Mouse (Mus musculus) heart, embryonic 12.5 days (tissue): Measurements from ENCODE around the gene Vstm5. TPM values are rescaled to one million over a fixed set of nuclear protein-coding genes. Genes with fewer than 3 reads are reported as not detected.

Experiments
- ATAC-seq: fragments of 200-750 bp; cut with Nextera tagmentation; 2 replicates; pipeline ENCODE4 v1.8.0; 2017; ENCODE audit warnings: moderate TSS enrichment, moderate library complexity; ENCODE audit not compliant: insufficient number of reproducible peaks, low FRiP score
- H3K27ac ChIP-seq: fragments of 300-500 bp; sonication (generic); 2 replicates; pipeline ENCODE4 v1.5.1; 2016; ENCODE audit warnings: mild to moderate bottlenecking, moderate library complexity; ENCODE audit not compliant: poor library complexity, severe bottlenecking
- H3K27me3 ChIP-seq: fragments of 300-500 bp; sonication (generic); replicated peaks from 2 replicates; pipeline ENCODE4 v1.6.1; 2016; ENCODE audit warnings: mild to moderate bottlenecking, moderate library complexity
- H3K36me3 ChIP-seq: fragments of 300-500 bp; sonication (generic); 2 replicates; pipeline ENCODE4 v1.6.1; 2016; ENCODE audit warnings: mild to moderate bottlenecking, moderate library complexity
- H3K4me1 ChIP-seq: fragments of 300-500 bp; sonication (generic); replicated peaks from 2 replicates; pipeline ENCODE4 v1.6.1; 2016; ENCODE audit warnings: mild to moderate bottlenecking
- H3K4me2 ChIP-seq: fragments of 300-500 bp; sonication (generic); 2 replicates; pipeline ENCODE4 v1.6.1; 2016; ENCODE audit warnings: mild to moderate bottlenecking, moderate library complexity
- H3K4me3 ChIP-seq: fragments of 300-500 bp; sonication (generic); 2 replicates; pipeline ENCODE4 v1.5.1; 2016; ENCODE audit warnings: mild to moderate bottlenecking
- H3K9ac ChIP-seq: fragments of 300-500 bp; sonication (generic); 2 replicates; pipeline ENCODE4 v1.6.1; 2016; ENCODE audit warnings: mild to moderate bottlenecking, moderate library complexity
- H3K9me3 ChIP-seq: fragments of 300-500 bp; sonication (generic); replicated peaks from 2 replicates; pipeline ENCODE4 v1.6.1; 2016; ENCODE audit warnings: mild to moderate bottlenecking, moderate library complexity
- WGBS: fragments of 180-500 bp; shearing (Covaris S2); methylation state at CpG from one replicate; pipeline ENCODE4 v1.1.7; 2016; 5-methylcytosine and 5-hydroxymethylcytosine counted together
- polyA plus RNA-seq: library from polyadenylated mRNA; unstranded; fragments of >200 nt; fragmentation: Nextera tagmentation; extraction: Ambion mirVana; gene quantifications from 2 replicates; pipeline ENCODE4 v1.2.1, GENCODE M21; 2016

Gene Vstm5
- polyA plus RNA-seq, 1 experiment from 2014 or later, result 3.9 TPM

- H3K9me3 ChIP-seq, result no peaks in the 10 kb centered on the region
- no peak overlapping the region for H3K27ac ChIP-seq
- no peaks in the 10 kb centered on the region for H3K4me1 ChIP-seq
- WGBS, result 94% methylated on average over 10 of the region's 10 CpGs
- peaks cover 81% of the 10 kb centered on the region for H3K36me3 ChIP-seq
- no peak overlapping the region for H3K9ac ChIP-seq
- H3K27me3 ChIP-seq, result no peaks in the 10 kb centered on the region
- no peak overlapping the region for H3K4me2 ChIP-seq
- H3K4me3 ChIP-seq, result no peak overlapping the region
- no peak for ATAC-seq
Measured at GRCm38 (mm10) chr9:15263487-15263886, 24.6 kb downstream of the Vstm5 start.

GRCm38 (mm10) chr9:15273981-15274380, 35.1 kb downstream of the Vstm5 start:
- Histone ChIP-seq H3K9ac (no peak overlapping the region), H3K27me3 (no peaks in the 10 kb centered on the region), H3K9me3 (no peaks in the 10 kb centered on the region), H3K27ac (no peak overlapping the region), H3K4me1 (peaks cover 12% of the 10 kb centered on the region), H3K36me3 (peaks cover 72% of the 10 kb centered on the region), H3K4me2 (no peak overlapping the region), H3K4me3 (no peak overlapping the region)
- no peak for ATAC-seq
- 94% methylated on average over 2 of the region's 2 CpGs for WGBS

GRCm38 (mm10) chr9:15276855-15277254, 38.0 kb downstream of the Vstm5 start:
- H3K9me3 ChIP-seq, result no peaks in the 10 kb centered on the region
- no peak overlapping the region for H3K4me3 ChIP-seq
- H3K4me2 ChIP-seq, result no peak overlapping the region
- ATAC-seq, result no peak
- H3K9ac ChIP-seq, result no peak overlapping the region
- peaks cover 21% of the 10 kb centered on the region for H3K4me1 ChIP-seq
- H3K27ac ChIP-seq, result no peak overlapping the region
- peaks cover 45% of the 10 kb centered on the region for H3K36me3 ChIP-seq
- no peaks in the 10 kb centered on the region for H3K27me3 ChIP-seq
- WGBS, result 93% methylated on average over 4 of the region's 4 CpGs

- H3K9me3 ChIP-seq, result no peaks in the 10 kb centered on the region
- 90% methylated on average over 3 of the region's 3 CpGs for WGBS
- H3K4me3 ChIP-seq, result no peak overlapping the region
Measured at GRCm38 (mm10) chr9:15278343-15278742, 39.5 kb downstream of the Vstm5 start.

GRCm38 (mm10) chr9:15279139-15279648, 40.3 kb downstream of the Vstm5 start:
- H3K27me3 ChIP-seq, result no peaks in the 10 kb centered on the region

More at GRCm38 (mm10) chr9:15278343-15278742, 39.5 kb downstream of the Vstm5 start:
- Histone ChIP-seq H3K36me3 (peaks cover 31% of the 10 kb centered on the region), H3K27me3 (no peaks in the 10 kb centered on the region), H3K27ac (no peak overlapping the region), H3K9ac (no peak overlapping the region), H3K4me1 (peaks cover 21% of the 10 kb centered on the region), H3K4me2 (no peak overlapping the region)
- no peak for ATAC-seq

GRCm38 (mm10) chr9:15279649-15280490, 41.0 kb downstream of the Vstm5 start, which contains the start of gene Med17:
Gene Med17, minus strand, starts transcription at chr9:15279931.
- H3K4me1 ChIP-seq, result peaks cover 21% of the 10 kb centered on the region
- peak within 1 kb of the TSS; percentile 98 for H3K9ac ChIP-seq
- 1% methylated on average over 57 of the region's 57 CpGs for WGBS
- peaks cover 17% of the 10 kb centered on the region for H3K36me3 ChIP-seq
- no peaks in the 10 kb centered on the region for H3K27me3 ChIP-seq
- peak; percentile 96 for ATAC-seq
- H3K4me3 ChIP-seq, result peak within 1 kb of the TSS; percentile 99
- peak within 1 kb of the TSS; percentile 74 for H3K4me2 ChIP-seq
- H3K27ac ChIP-seq, result peak within 1 kb of the TSS; percentile 79
- H3K9me3 ChIP-seq, result no peaks in the 10 kb centered on the region

More at GRCm38 (mm10) chr9:15279139-15279648, 40.3 kb downstream of the Vstm5 start:
- H3K4me1 ChIP-seq, result peaks cover 21% of the 10 kb centered on the region
- H3K9ac ChIP-seq, result peak overlapping the region; percentile 98
- H3K9me3 ChIP-seq, result no peaks in the 10 kb centered on the region
- peak overlapping the region; percentile 99 for H3K4me3 ChIP-seq
- peak overlapping the region; percentile 79 for H3K27ac ChIP-seq
- H3K4me2 ChIP-seq, result peak overlapping the region; percentile 74
- H3K36me3 ChIP-seq, result peaks cover 22% of the 10 kb centered on the region
- ATAC-seq, result no peak; the same call in 1 of the 2 replicates
- WGBS, result 9% methylated on average over 19 of the region's 19 CpGs

GRCm38 (mm10) chr9:15280491-15280879, 41.6 kb downstream of the Vstm5 start:
- peak overlapping the region; percentile 74 for H3K4me2 ChIP-seq
- peak overlapping the region; percentile 99 for H3K4me3 ChIP-seq
- H3K9me3 ChIP-seq, result no peaks in the 10 kb centered on the region
- H3K9ac ChIP-seq, result peak overlapping the region; percentile 60
- WGBS, result 48% methylated on average over 5 of the region's 5 CpGs
- no peaks in the 10 kb centered on the region for H3K27me3 ChIP-seq
- peaks cover 11% of the 10 kb centered on the region for H3K36me3 ChIP-seq
- no peak overlapping the region for H3K27ac ChIP-seq
- H3K4me1 ChIP-seq, result peaks cover 21% of the 10 kb centered on the region
- ATAC-seq, result no peak

GRCm38 (mm10) chr9:15285443-15285842, 46.6 kb downstream of the Vstm5 start:
- no peak overlapping the region for H3K4me2 ChIP-seq
- H3K4me1 ChIP-seq, result peaks cover 6% of the 10 kb centered on the region
- H3K9me3 ChIP-seq, result no peaks in the 10 kb centered on the region
- no peak overlapping the region for H3K9ac ChIP-seq
- no peak overlapping the region for H3K4me3 ChIP-seq
- no peaks in the 10 kb centered on the region for H3K27me3 ChIP-seq
- H3K36me3 ChIP-seq, result peaks cover 4% of the 10 kb centered on the region
- ATAC-seq, result no peak
- 62% methylated on average over 3 of the region's 3 CpGs for WGBS
- H3K27ac ChIP-seq, result no peak overlapping the region

- Histone ChIP-seq H3K4me3 (no peak overlapping the region), H3K4me1 (no peaks in the 10 kb centered on the region), H3K36me3 (peaks cover 7% of the 10 kb centered on the region), H3K4me2 (no peak overlapping the region), H3K9ac (no peak overlapping the region), H3K9me3 (no peaks in the 10 kb centered on the region), H3K27ac (no peak overlapping the region), H3K27me3 (no peaks in the 10 kb centered on the region)
- no peak for ATAC-seq
- 62% methylated on average over 6 of the region's 6 CpGs for WGBS
Measured at GRCm38 (mm10) chr9:15287846-15288245, 49.0 kb downstream of the Vstm5 start.

GRCm38 (mm10) chr9:15288402-15288801, 49.6 kb downstream of the Vstm5 start:
- no peak overlapping the region for H3K4me2 ChIP-seq
- H3K36me3 ChIP-seq, result peaks cover 7% of the 10 kb centered on the region
- no peak overlapping the region for H3K4me3 ChIP-seq
- no peaks in the 10 kb centered on the region for H3K27me3 ChIP-seq
- H3K9ac ChIP-seq, result no peak overlapping the region
- no peaks in the 10 kb centered on the region for H3K9me3 ChIP-seq
- H3K27ac ChIP-seq, result no peak overlapping the region
- no peak for ATAC-seq
- 72% methylated on average over 3 of the region's 3 CpGs for WGBS
- no peaks in the 10 kb centered on the region for H3K4me1 ChIP-seq

GRCm38 (mm10) chr9:15289251-15289650, 50.4 kb downstream of the Vstm5 start:
- Histone ChIP-seq H3K4me3 (no peak overlapping the region), H3K27me3 (no peaks in the 10 kb centered on the region), H3K27ac (no peak overlapping the region), H3K4me2 (no peak overlapping the region), H3K9me3 (no peaks in the 10 kb centered on the region), H3K4me1 (no peaks in the 10 kb centered on the region), H3K9ac (no peak overlapping the region), H3K36me3 (peaks cover 13% of the 10 kb centered on the region)
- WGBS, result 52% methylated on average over 6 of the region's 6 CpGs
- no peak; the same call in 1 of the 2 replicates for ATAC-seq
